ENCODE assay signal across 7 mouse cellular contexts in genomic region chr11:106674612-106675153, GRCm38 (mm10).
DNase-seq lines count a peak whose midpoint lies in the region; ATAC-seq and TF ChIP-seq lines count a peak whose summit lies in the region.

No protein-coding gene starts in this region.

- peak overlapping the region; percentile 37 for H3K4me3 ChIP-seq in embryonic facial prominence, embryonic 10.5 days
- H3K4me3 ChIP-seq in heart, embryonic 11.5 days (ENCODE audit: low read depth, low read length) = 0 out of 2 replicates have a peak overlapping the region, but pooled peaks have one; percentile 8
- H3K4me3 ChIP-seq in kidney, embryonic 14.5 days (ENCODE audit: low read length) = no peak overlapping the region
- no peak overlapping the region for H3K4me3 ChIP-seq in liver, adult 2 months (ENCODE audit: insufficient read depth, low read depth, low read length)
- H3K4me3 ChIP-seq in midbrain, postnatal 0 days (ENCODE audit: low read depth, low read length) = no peak overlapping the region

- H3K9ac ChIP-seq in heart, embryonic 11.5 days (ENCODE audit: low read depth, low read length) = no peak overlapping the region; the same call in 1 of the 2 replicates
- H3K9ac ChIP-seq in kidney, embryonic 14.5 days (ENCODE audit: low read depth, low read length) = peak overlapping the region; percentile 23; the same call in 1 of the 2 replicates
- H3K9ac ChIP-seq in liver, adult 2 months (ENCODE audit: low read depth, low read length) = 0 out of 2 replicates have a peak overlapping the region, but pooled peaks have one; percentile 16
- 0 out of 2 replicates have a peak overlapping the region, but pooled peaks have one; percentile 4 for H3K9ac ChIP-seq in midbrain, postnatal 0 days (replicated peaks; ENCODE audit: low read length, poor library complexity, severe bottlenecking)

- peak; percentile 84 for DNase-seq in adrenal gland, postnatal 10 days
- DNase-seq in embryonic facial prominence, embryonic 10.5 days (ENCODE audit: low spot score) = peak; percentile 65
- DNase-seq in liver, adult 2 months (ENCODE audit: extremely low read depth, low read depth, low spot score) = peak; percentile 58
- DNase-seq in midbrain, postnatal 0 days (ENCODE audit: low spot score) = peak; percentile 85
- peak; percentile 51 to 70 for DNase-seq in spleen, postnatal 4 days (ENCODE audit: low spot score in 2 of 2)

- H3K36me3 ChIP-seq in embryonic facial prominence, embryonic 10.5 days (replicated peaks) = no peaks in the 10 kb centered on the region
- H3K36me3 ChIP-seq in heart, embryonic 11.5 days (ENCODE audit: control insufficient read depth, insufficient read depth, low read length) = no peaks in the 10 kb centered on the region
- H3K36me3 ChIP-seq in kidney, embryonic 14.5 days (ENCODE audit: control insufficient read depth, insufficient read depth, low read length) = no peaks in the 10 kb centered on the region
- H3K36me3 ChIP-seq in liver, adult 2 months (ENCODE audit: control insufficient read depth, insufficient read depth, low read length) = no peaks in the 10 kb centered on the region
- no peaks in the 10 kb centered on the region for H3K36me3 ChIP-seq in midbrain, postnatal 0 days (ENCODE audit: insufficient read depth, low read length)

- WGBS in embryonic facial prominence, embryonic 10.5 days = 4% methylated on average over 9 of the region's 9 CpGs
- 4% methylated on average over 9 of the region's 9 CpGs for WGBS in heart, embryonic 11.5 days (ENCODE audit: insufficient replicate concordance)
- WGBS in kidney, embryonic 14.5 days = 4% methylated on average over 9 of the region's 9 CpGs
- 7% methylated on average over 9 of the region's 9 CpGs for WGBS in liver, adult 2 months
- under 1% methylated on average over 9 of the region's 9 CpGs for WGBS in midbrain, postnatal 0 days

- H3K79me2 ChIP-seq in liver, adult 2 months (ENCODE audit: control insufficient read depth, insufficient read depth, low read length) = no peaks in the 10 kb centered on the region

- no peak for TF ChIP-seq CTCF in liver, adult 2 months (IDR thresholded peaks at IDR 0.05; ENCODE audit: low read depth, low read length)
- TF ChIP-seq CTCF in midbrain, postnatal 0 days (IDR thresholded peaks at IDR 0.05) = no peak

- no peak for TF ChIP-seq POLR2A in liver, adult 2 months (IDR thresholded peaks at IDR 0.05; ENCODE audit: extremely low read depth, insufficient read depth, low read length)

- no peaks in the 10 kb centered on the region for H3K27me3 ChIP-seq in embryonic facial prominence, embryonic 10.5 days (replicated peaks; ENCODE audit: low read depth, poor library complexity, severe bottlenecking)
- H3K27me3 ChIP-seq in heart, embryonic 11.5 days (ENCODE audit: control insufficient read depth, insufficient read depth, low read length) = no peaks in the 10 kb centered on the region
- no peaks in the 10 kb centered on the region for H3K27me3 ChIP-seq in kidney, embryonic 14.5 days (ENCODE audit: control insufficient read depth, insufficient read depth, low read length)
- H3K27me3 ChIP-seq in liver, adult 2 months (ENCODE audit: control insufficient read depth, insufficient read depth, low read length) = no peaks in the 10 kb centered on the region
- no peaks in the 10 kb centered on the region for H3K27me3 ChIP-seq in midbrain, postnatal 0 days (ENCODE audit: insufficient read depth, low read length)

- no peaks in the 10 kb centered on the region for H3K9me3 ChIP-seq in embryonic facial prominence, embryonic 10.5 days
- no peaks in the 10 kb centered on the region for H3K9me3 ChIP-seq in heart, embryonic 11.5 days (replicated peaks; ENCODE audit: control insufficient read depth, low read length)
- no peaks in the 10 kb centered on the region for H3K9me3 ChIP-seq in kidney, embryonic 14.5 days (ENCODE audit: control insufficient read depth, low read length)
- H3K9me3 ChIP-seq in midbrain, postnatal 0 days (ENCODE audit: low read length) = no peaks in the 10 kb centered on the region

- ATAC-seq in heart, embryonic 11.5 days (replicated peaks; ENCODE audit: insufficient number of reproducible peaks, low FRiP score, low TSS enrichment) = peak; percentile 59; the same call in 1 of the 2 replicates
- ATAC-seq in kidney, embryonic 14.5 days (ENCODE audit: low FRiP score, low TSS enrichment) = peak; percentile 80
- peak; percentile 76 for ATAC-seq in midbrain, postnatal 0 days (ENCODE audit: low FRiP score)

- peak overlapping the region; percentile 83 for H3K27ac ChIP-seq in embryonic facial prominence, embryonic 10.5 days (replicated peaks)
- peak overlapping the region; percentile 77 for H3K27ac ChIP-seq in heart, embryonic 11.5 days (ENCODE audit: low read depth, low read length)
- peak overlapping the region; percentile 53; the same call in 1 of the 2 replicates for H3K27ac ChIP-seq in kidney, embryonic 14.5 days (ENCODE audit: low read depth, low read length)
- peak overlapping the region; percentile 89 for H3K27ac ChIP-seq in liver, adult 2 months (replicated peaks; ENCODE audit: insufficient read depth, low read depth, low read length)
- H3K27ac ChIP-seq in midbrain, postnatal 0 days (ENCODE audit: low read depth, low read length) = peak overlapping the region; percentile 55; the same call in 1 of the 2 replicates

- H3K4me1 ChIP-seq in embryonic facial prominence, embryonic 10.5 days = peaks cover 46% of the 10 kb centered on the region
- peaks cover 43% of the 10 kb centered on the region for H3K4me1 ChIP-seq in heart, embryonic 11.5 days (ENCODE audit: control insufficient read depth, insufficient read depth, low read length)
- peaks cover 19% of the 10 kb centered on the region; the same call in 1 of the 2 replicates for H3K4me1 ChIP-seq in kidney, embryonic 14.5 days (ENCODE audit: control insufficient read depth, insufficient read depth, low read length)
- peaks cover 28% of the 10 kb centered on the region for H3K4me1 ChIP-seq in liver, adult 2 months (ENCODE audit: control insufficient read depth, insufficient read depth, low read length)
- 0 out of 2 replicates have a peak, but pooled peaks cover 9% of the 10 kb centered on the region for H3K4me1 ChIP-seq in midbrain, postnatal 0 days (ENCODE audit: insufficient read depth, low read length)

- H3K4me2 ChIP-seq in heart, embryonic 11.5 days = peak overlapping the region; percentile 53
- peak overlapping the region; percentile 29 for H3K4me2 ChIP-seq in kidney, embryonic 14.5 days (replicated peaks; ENCODE audit: low read depth, low read length)
- 0 out of 2 replicates have a peak overlapping the region, but pooled peaks have one; percentile 6 for H3K4me2 ChIP-seq in midbrain, postnatal 0 days (ENCODE audit: low read depth, low read length, poor library complexity, severe bottlenecking)

Comparison
In these comparisons a context has a peak if more than half of its experiments do, and no peak if none do; other contexts are left out.
1. H3K4me3 ChIP-seq: peak in embryonic facial prominence, embryonic 10.5 days (single experiment) and heart, embryonic 11.5 days (single experiment); none in kidney, embryonic 14.5 days (single experiment), liver, adult 2 months (single experiment) and midbrain, postnatal 0 days (single experiment).
2. Peak in every context shown above with its lines, with median percentiles within 50 percentile points of each other: DNase-seq, H3K27ac ChIP-seq, ATAC-seq and H3K4me2 ChIP-seq.